Mouse (Mus musculus): ENCODE measurements around the gene Siah3. TPM values are rescaled to one million over a fixed set of nuclear protein-coding genes. Genes with fewer than 3 reads are reported as not detected.

The Siah3 gene
- total RNA-seq, 2 experiments from 2014 or later, result 7.7 to 8.5 TPM

DNA sequence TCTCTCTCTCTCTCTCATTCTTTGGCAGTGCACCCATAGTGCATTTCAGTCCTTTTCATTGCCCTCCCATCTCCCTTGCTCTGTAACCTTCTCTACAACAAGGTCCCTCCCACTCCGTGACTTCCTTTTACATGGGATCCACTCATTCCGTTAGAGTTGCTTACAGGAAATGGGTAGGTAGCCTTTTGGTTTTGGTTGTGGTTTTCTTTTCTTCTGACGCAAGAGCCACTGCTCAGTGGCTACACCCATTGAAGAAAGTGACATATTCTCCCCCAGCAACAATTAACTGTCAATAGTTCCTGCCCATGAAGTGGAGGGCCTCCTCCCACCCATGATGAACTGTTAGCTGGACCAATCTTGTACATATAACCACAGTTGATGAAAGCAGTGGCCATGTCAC, 60.4 kb downstream of the Siah3 start:
- no peak for TF ChIP-seq CTCF (conservative IDR thresholded peaks at IDR 0.05)
- Histone ChIP-seq H3K4me3 (no peak overlapping the region), H3K27ac (no peak overlapping the region)
- no peak for DNase-seq (ENCODE audit: low spot score in 2 of 2)

DNA sequence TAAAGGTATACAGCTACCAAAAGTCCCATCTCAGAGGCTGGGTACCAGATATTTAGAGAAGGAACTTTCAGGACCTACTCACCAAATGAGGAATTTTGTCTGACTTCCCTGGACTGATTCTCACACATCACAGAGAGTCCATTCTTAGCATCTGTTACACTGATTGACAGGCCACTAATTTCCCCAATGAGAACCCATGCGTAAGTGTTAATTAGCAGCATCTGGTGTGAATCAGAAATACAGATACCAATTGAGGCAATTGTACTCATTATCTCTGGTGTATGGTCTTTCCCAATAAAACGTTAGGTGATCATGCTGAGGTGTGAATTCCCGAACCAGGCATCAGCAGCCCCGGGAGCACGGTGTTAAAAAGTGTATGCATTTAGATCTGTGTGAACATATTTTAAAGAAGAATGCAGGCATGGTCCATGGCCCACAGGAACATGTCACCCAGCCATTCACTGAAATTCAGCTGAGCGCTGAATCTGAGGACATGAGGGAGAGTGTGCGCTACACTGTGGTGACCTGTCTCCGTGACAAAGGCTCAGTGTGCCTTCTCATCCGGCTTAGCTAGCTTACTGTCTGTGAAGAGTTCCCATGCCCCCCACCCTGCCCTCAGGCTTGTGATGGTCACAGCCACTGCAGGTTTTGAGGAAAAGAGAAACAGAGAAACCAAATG, 61.3 kb downstream of the Siah3 start:
- Histone ChIP-seq H3K4me3 (no peak overlapping the region), H3K27ac (no peak overlapping the region)
- DNase-seq (ENCODE audit: low spot score in 2 of 2), result no peak
- no peak for TF ChIP-seq CTCF (conservative IDR thresholded peaks at IDR 0.05)

DNA sequence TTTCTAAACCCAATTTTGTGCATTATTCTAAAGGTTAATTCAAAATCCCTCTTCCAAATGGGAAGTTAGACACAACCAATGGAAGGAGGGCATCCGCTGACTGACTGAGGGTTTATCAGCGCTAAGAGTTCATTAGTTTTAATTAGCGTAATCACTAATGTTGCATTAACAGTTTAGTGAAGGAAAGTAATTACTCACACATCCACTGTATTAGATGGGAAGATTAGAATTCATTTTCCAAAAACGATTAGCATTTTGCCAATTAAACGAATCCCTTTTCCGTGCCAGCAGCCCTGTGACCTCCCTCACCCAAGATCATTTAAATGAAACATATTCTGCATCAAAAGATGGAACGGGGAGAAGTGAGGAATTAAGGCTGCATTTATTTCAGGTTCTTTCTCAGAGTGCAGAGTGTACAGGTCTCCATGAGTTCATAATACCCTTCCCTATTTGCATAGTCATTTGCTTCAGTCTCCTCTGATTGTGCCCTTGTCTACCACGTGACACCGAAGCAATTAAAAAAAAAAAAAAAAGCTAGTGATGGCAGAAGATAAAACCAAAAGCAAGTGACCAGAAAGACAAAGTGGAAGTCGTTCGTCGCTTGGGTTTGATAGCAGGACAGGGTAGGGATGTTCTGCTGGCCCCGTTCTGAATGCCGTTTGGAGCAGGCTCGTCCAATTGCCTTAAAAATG, 62.6 kb downstream of the Siah3 start:
- no peak overlapping the region for H3K27ac ChIP-seq
- TF ChIP-seq CTCF (conservative IDR thresholded peaks at IDR 0.05), result no peak
- no peak for DNase-seq (ENCODE audit: low spot score in 2 of 2)
- no peak overlapping the region for H3K4me3 ChIP-seq

DNA sequence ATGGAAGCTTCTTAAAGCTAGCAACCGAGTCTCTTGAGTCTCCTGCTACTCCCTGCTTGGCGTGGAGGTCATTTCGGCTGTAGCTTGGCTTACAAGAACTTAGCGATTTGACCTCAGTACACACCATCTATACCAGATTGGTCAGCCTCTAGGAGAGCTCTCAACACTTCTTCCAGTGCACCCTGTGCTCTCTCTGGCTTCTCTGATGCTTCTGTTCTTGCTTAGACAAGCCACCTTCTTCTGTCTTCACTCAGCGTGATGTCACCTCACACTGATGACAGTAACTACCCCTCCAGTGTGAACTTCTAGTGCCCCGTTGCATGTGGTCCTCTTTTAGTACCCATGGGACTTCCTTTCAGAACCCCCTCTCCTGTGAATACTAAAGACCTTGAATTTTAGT, 63.1 kb downstream of the Siah3 start:
- Histone ChIP-seq H3K27ac (no peak overlapping the region), H3K4me3 (no peak overlapping the region)
- no peak for TF ChIP-seq CTCF (conservative IDR thresholded peaks at IDR 0.05)
- no peak for DNase-seq (ENCODE audit: low spot score in 2 of 2)

DNA sequence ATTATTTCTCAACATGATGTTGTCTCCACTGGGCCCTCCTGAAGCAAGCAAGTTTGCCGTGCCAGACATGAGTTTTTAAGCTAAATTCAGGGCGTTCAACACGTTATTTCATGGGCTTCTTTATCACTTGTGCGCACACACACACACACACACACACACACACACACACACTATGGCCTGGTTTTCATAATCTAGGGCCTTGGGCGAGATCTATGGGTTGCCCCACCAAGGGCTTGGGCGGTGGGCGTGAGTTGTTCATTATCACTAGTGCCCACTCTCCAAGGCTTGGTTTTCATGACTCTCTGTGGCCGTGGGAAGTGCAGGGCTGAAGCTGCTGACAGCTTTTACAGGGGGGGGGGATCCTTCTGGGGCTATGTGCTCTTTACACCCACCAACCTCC, 63.9 kb downstream of the Siah3 start:
- H3K4me3 ChIP-seq, result no peak overlapping the region
- TF ChIP-seq CTCF (conservative IDR thresholded peaks at IDR 0.05), result no peak
- DNase-seq (ENCODE audit: low spot score in 2 of 2), result no peak
- no peak overlapping the region for H3K27ac ChIP-seq

DNA sequence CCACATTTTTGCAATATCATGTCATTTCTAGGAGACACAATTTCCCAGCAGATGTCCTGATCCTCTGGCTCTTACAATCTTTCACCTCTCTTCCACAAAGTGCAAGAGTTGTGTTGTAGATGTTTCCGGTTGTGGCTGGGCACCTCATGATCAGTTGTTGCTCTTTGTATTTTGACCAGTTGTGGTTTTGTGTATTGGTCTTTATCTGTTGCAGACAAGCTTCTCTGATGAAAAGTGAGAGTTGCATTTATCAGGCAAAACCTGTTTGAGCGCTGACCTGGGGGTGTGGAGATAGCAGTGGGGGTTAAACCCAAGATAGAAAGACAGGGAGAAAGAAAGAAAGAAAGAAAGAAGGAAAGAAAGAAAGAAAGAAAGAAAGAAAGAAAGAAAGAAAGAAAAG, 68.9 kb downstream of the Siah3 start:
- Histone ChIP-seq H3K27ac (no peak overlapping the region), H3K4me3 (no peak overlapping the region)
- no peak for TF ChIP-seq CTCF (conservative IDR thresholded peaks at IDR 0.05)
- no peak for DNase-seq (ENCODE audit: low spot score in 2 of 2)

DNA sequence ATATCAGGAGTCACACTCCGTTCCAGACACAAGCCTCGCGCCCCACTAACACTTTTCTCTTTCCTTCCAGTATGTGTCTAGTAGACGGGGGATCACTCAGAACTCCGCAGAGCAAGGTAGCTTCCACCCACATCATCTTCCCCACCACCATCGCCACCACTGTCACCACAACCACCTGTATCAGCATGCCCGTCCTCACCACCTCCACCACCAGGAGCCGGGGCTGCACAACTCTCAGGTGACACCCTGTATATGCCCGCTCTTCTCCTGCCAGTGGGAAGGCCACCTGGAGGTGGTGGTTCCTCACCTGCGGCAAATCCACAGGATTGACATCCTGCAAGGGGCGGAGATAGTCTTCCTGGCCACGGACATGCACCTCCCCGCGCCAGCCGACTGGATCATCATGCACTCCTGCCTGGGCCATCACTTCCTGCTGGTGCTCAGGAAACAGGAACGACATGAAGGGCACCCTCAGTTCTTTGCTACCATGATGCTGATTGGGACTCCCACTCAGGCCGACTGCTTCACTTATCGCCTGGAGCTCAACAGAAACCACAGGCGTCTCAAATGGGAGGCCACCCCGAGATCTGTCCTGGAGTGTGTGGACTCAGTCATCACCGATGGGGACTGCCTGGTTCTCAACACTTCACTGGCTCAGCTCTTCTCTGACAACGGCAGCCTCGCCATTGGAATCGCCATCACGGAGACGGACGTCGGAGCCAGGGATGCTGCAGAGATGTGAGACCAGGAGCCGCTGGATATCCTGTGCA, 69.8 kb downstream of the Siah3 start:
- no peak overlapping the region for H3K4me3 ChIP-seq
- no peak for DNase-seq (ENCODE audit: low spot score in 2 of 2)
- TF ChIP-seq CTCF (conservative IDR thresholded peaks at IDR 0.05), result no peak
- no peak overlapping the region for H3K27ac ChIP-seq

DNA sequence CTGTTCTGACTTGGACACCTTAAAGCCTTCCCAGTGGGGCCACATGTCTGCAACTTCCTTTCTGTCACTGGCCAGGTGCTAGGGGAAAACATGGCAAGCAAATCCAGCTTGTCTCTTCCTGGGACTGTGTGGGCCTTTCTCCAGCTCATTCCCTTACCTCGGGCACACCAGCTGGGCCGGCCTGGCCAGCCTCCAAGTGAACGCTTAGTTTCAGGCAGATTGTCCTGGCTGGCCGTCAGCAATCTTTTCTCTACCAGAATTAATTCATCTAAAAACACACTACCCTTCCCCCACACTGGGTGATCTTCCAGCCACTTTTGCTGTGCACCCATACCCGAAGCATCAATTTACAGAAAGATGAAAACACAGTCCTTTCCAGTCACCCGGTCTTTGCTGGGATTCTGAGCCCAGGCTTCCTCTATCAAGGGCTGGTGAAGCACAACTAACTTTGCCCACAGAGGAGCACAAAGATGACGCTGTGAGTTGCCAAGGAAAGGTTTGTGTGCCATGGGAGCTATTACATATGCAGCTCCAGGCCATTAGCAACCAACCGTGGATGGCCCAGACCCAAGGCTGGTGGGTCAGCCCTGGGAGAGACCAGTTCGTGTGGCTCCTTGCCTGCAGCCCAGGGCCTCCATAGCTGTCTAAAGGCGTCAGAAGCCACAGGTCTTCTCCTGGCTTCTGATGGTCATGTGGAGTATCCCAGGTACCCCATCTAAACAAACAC, 71.8 kb downstream of the Siah3 start:
- TF ChIP-seq CTCF (conservative IDR thresholded peaks at IDR 0.05), result no peak
- Histone ChIP-seq H3K27ac (peak overlapping the region; percentile 62), H3K4me3 (no peak overlapping the region)
- DNase-seq (ENCODE audit: low spot score in 2 of 2), result peak; percentile 88 to 90

DNA sequence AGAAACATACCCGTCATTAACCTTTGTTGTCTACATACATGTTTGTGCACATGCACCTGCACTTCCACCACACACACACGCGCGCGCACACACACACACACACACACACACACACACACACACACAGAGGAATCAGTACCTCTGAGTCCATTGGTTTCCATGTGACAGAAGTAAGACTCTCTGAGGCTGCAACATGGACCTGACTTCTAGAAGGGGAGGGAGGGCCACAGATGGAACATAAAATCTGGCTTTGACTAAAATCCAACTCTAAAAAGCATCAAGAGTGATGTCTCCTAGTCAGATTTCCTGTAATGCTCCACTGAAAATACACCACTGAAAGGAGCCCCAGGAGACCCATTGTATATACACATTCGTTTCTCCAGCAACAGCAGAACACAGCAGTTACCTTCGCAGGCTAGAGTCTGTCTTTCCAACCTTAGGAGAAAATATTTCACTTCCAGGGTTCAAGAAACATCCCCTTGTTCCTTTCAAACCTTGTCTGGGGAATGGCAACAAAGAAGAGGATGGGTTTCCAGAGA, 75.1 kb downstream of the Siah3 start:
- Histone ChIP-seq H3K4me3 (no peak overlapping the region), H3K27ac (no peak overlapping the region)
- no peak for DNase-seq (ENCODE audit: low spot score in 2 of 2)
- TF ChIP-seq CTCF (conservative IDR thresholded peaks at IDR 0.05), result no peak

DNA sequence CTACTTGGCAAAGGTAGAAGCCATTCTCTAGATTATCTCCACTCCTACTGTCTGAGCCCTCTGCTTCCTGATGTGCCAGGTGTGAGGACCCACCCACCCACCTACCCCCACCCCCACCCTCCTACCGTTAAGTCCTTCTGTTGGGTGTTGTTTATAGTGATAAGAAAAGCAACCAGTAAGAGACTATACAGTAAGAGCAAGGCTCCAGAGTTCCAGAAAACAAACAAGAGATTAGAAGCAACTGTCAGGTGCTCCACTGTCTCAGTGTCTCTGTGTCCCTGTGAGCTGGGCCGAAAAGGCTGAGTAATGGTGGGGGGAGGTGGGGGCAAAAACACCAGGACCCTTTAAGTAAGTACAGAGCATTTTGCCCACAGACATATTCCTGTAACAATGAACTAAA, 83.4 kb downstream of the Siah3 start:
- no peak overlapping the region for H3K27ac ChIP-seq
- no peak for DNase-seq (ENCODE audit: low spot score in 2 of 2)
- TF ChIP-seq CTCF (conservative IDR thresholded peaks at IDR 0.05), result no peak

DNA sequence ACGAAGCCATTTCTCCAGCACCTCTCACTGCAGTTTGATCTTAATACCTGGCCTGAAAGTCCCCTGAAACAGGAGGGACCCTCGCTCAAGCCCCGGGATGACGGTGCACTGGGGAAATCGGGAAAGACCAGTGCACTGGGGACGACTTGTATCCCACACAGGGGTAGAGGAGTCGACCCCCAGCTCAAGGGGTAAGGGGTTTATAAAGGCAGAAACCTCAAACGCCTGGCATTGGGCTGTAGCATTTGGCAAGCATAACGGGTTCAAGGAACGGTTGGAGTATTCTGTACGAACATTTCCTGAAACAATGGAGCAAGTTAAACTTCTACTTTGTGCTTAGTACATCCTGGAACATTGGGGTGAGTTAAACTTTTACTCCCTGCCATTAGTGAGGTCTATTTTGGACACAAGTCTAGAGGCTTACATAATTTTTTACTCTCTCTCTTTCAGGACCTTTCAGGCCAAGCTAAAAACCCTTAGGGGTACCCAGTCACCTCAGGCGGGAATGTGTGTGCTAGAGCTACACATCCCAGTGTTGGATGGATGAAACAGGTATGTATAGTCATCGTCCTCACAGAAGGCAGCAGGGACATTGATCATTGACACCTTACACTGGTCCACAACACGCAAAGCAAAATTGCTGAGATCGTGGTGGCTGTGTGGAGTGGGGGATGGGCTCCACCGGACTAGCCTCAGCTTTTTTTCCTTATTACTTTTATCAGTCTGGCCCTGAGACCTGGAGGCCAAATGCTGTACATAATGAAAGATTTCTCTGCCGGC, 84.6 kb downstream of the Siah3 start:
- no peak for DNase-seq (ENCODE audit: low spot score in 2 of 2)
- H3K4me3 ChIP-seq, result no peak overlapping the region
- TF ChIP-seq CTCF (conservative IDR thresholded peaks at IDR 0.05), result no peak
- no peak overlapping the region for H3K27ac ChIP-seq

More for the DNA sequence above, 83.4 kb downstream of the Siah3 start:
- H3K4me3 ChIP-seq, result no peak overlapping the region

DNA sequence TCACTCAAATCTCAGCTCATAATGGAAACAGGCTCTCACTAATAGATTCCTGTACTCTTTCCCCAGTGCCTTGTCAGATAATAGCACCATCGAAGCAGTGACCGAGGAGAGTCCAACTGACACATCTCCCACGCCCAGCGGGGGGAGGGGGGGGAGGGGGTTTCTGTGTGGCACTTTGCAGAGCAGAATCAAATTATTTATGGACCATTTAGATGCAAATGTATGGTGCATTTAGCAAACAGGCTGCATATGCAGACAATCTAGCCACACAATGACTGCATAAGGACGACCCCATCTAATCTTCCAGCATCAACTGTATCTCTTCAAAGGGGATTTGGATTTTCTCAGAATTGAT, 85.2 kb downstream of the Siah3 start:
- H3K4me3 ChIP-seq, result no peak overlapping the region
- DNase-seq (ENCODE audit: low spot score in 2 of 2), result no peak
- no peak for TF ChIP-seq CTCF (conservative IDR thresholded peaks at IDR 0.05)
- no peak overlapping the region for H3K27ac ChIP-seq
